Mouse (Mus musculus): ENCODE data around the gene Ldb2. TPM values are rescaled to one million over a fixed set of nuclear protein-coding genes. Genes with fewer than 3 reads are reported as not detected.

Gene Ldb2
- total RNA-seq (2021) = 1 to 10 TPM; 5.7 to 8.0 TPM

DNA sequence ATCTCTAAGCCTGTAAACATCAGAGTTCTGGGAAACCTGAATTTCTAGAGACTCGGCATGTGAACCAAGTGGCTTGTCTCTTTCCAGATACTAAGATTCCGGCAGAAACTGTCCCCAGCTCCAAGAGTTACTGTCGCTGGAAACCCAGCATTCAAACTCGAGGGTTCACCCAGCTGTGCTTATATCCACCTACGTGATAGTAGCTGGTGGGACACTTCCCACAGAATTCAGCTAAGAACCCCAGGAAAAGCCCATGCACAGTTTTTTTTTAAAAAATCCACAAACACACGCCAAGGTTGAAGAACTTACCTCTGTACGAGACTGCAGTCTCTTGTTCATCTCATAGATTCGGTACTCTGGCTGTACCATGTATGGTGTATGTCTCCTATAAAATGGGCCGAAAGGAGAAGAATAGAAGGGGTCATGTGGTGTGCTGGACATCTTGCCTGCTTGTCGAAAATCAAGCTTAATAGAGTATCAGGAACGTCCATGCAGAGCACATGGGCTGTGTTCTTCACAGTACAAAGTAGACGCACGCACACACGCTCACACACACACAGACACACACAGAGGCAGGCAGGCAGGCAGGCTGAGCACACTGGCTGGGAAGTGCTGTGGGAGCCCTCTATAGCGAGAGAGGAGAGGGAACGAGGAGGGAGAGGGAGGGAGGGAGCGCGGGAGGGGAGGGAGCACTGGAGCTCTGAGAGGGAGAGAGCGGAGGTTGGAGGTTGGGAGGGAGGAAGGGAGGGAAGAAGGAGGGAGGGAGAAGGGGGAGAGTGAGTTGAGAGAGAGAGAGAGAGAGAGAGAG, at the start of gene Ldb2:
Ldb2 (minus strand) TSS at position 628 of the 808 bp plus-strand sequence.
- intact Hi-C loops (cut with DNase I) = no loop called here
- DNase-seq = peak; percentile 46 to 59

DNA sequence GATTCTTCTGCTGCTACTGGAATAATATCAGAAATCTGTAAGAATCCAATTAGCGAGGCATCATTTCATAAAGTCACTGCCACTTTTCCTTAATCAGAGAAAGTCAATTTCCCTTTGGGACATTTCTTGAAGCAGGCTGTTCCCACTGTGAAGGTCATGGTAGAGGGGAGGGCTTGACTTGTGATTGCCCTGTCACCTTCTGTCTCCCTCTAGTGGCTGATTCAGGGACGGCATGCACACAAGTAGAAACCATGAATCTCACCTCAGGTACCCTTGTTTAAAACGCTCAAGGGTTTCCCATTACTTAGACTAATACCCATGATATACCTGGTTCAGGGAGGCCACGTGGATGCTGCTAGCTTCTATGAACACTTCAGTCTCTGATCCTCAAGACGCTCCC, 31.8 kb upstream of the Ldb2 start:
- intact Hi-C loops (cut with DNase I) = loop anchor here (2.0 to 5.0 kb wide), 4 partner anchors 120 to 526 kb away; no protein-coding TSS in a partner anchor

DNA sequence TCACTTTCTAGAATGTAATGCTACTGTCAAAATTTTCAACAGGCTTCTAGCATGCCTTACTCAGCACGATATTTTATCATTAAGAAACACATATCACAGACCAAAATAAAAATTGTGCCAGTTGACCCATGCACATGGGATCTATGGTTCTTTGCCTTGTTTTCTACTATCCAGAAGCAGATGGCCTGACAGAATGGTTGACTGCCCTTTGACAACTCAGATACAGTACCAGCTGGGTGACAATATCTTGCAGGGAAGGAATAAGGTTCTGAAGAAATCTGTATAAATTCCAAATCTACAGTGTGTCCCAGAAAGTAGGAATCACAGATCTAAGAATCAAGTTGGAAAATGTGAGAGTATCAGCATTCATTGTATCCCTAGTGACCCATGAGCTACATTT, 16.0 kb upstream of the Ldb2 start:
- no peak for DNase-seq
- intact Hi-C loops (cut with DNase I) = no loop called here

More for the DNA sequence above, 31.8 kb upstream of the Ldb2 start:
- peak; percentile 14 to 69 for DNase-seq

DNA sequence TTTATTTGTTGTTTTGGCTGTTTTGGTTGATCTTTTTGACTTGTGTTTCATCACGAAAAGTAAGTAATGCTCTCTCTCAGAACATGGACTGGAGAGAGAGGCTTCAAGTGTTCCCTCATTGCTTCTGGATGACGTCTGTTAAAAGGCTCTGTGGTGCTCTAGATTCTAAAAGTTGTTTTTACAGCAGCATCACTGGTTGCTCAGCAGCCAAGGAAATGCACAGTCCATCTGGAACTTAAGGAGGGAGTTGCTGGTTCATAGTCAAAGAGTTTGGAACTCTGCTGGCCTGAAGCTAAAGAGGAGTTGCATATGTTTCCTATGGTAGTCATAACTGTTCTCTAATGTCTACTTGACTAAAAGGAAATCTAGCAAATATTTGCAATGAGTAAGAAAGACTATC, 6.5 kb upstream of the Ldb2 start:
- intact Hi-C loops (cut with DNase I) = no loop called here
- DNase-seq = no peak

DNA sequence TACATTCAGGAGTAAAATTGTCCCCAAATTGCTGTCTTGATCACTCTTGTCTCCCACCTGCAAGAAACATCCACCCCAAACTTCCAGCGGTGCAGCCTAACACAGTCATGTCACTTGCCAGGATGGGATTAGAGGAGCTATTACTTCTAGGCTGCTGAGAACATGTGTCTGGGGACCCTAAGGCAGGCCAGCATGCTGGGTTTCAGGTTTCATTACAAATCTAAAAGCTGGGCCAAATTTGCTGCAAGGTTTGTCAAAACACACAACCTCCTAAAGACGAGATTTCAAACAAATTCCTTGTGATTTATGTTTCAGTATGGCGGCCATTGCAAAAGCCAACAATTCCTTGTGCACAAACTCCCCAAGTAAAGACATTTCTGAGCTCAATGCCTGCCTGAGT, 1.6 kb upstream of the Ldb2 start:
- intact Hi-C loops (cut with DNase I) = no loop called here
- DNase-seq = no peak

DNA sequence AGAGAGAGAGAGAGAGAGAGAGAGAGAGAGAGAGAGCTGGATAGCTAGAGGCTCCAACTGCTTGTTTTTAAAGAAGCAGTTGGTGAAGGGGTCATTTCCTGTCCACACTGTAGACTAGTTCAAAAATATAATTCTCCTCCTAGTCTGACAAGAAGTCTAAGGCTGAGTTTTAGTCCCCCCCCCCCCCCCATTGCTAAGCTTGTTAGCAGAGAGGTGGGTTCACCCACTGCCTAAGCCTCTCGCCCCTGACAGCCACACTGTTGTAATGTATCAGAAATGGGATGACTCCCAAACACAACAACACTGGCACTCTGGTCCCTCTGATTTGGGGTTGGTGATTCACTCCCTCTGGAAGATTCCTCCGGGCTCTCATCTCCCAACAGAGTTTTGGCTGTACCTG, 381 bp upstream of the Ldb2 start:
- intact Hi-C loops (cut with DNase I) = no loop called here
- no peak for DNase-seq

DNA sequence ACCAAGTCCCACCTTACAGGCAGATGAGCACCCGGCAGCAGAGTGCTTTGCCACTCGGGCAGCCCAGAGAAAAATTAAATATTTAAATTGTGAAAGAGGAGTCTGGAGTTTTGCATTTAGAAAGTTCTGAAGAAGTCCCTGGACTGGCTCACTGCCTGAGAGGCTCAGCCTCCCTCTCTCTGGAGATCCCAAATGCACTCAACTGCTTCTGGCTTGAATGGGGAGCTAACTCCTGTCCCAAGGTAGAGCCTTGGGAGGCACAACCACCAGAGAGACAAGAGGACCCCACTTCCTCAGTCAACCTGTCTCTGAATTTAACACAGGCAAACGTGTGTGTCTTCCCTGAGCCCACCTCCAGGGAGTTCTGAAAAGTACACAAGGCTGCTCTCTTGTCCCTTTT, 987 bp downstream of the Ldb2 start:
- DNase-seq = peak; percentile 25 to 31
- intact Hi-C loops (cut with DNase I) = no loop called here

DNA sequence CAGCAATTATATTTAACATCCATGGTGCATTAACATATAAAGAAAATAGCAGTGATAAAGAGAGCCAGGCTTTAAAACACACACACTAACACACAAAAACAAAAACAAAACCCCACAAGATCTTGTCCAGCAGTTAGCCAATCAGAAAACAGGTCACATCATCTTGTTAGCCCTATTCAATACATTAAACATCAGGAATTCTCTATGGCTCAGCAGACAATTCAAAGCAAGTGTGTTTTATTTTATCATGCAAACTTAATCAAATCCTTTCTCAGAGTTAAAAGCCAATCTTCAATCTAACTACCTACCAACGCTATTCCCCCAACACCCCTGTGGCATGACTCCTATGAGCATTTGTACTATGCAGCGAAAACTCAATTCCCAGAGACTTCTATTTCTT, 1.4 kb downstream of the Ldb2 start:
- intact Hi-C loops (cut with DNase I) = no loop called here
- DNase-seq = no peak

DNA sequence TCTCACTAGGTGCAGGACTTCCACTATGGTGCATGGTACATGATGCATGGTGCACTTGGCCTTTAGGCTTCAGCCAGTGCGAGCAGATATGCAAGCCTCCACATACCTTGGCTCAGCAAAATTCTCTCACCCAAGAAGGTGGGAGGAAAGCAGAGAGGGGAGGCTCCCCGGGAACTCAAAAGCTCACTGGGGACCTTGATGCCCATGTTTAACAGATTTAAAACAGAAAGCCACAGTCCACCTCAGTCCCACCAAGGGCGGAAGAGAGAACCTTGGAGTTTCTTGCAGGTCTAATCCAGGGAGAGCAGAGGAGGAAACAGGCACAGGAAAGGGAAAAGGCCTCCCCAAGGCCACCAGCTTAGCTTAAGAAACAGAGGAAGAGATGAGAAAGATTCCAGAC, 14.9 kb downstream of the Ldb2 start:
- DNase-seq = no peak
- intact Hi-C loops (cut with DNase I) = no loop called here

DNA sequence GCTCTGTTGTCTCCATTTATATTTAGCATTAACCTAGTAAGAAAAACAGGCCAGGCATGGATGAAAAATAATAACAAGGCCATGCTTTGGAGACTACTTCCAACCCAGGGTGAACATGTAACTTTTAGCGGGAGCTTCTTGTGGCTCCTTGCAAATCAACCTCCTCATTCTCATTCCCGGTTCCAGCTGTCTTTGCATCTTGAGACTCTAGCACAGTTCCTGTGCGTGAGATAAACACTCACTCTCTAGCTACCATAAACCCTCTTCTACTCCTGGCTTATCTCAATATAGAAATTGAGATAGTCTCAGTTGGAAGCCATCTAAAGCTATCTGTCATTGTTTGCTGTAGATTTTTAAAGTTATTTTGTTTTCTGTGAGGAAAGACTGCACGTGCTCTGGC, 20.1 kb downstream of the Ldb2 start:
- no peak for DNase-seq
- intact Hi-C loops (cut with DNase I) = no loop called here

DNA sequence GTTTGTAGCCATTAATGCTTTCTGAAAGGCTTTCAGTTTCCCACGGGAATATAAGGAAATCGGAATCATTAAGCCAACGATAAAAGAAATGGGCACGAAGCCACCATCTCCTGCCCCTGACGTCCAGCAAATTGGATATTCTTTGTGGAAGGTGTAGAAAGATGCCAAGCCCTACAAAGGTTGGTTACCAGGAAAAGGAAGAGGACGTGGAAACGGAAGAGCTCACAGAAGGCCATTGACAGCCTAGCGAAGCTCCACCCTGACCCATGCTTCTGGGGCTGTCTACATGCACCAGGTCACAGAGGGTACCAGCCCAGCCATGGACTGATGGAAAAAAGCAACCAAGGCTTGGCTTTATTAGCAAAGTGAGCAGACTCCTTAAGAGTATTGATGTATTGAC, 31.0 kb downstream of the Ldb2 start:
- DNase-seq = peak in 1 of 2 experiments; percentile 9
- intact Hi-C loops (cut with DNase I) = loop anchor here (5.0 to 10.0 kb wide), 3 partner anchors 59 to 516 kb away; no protein-coding TSS in a partner anchor

DNA sequence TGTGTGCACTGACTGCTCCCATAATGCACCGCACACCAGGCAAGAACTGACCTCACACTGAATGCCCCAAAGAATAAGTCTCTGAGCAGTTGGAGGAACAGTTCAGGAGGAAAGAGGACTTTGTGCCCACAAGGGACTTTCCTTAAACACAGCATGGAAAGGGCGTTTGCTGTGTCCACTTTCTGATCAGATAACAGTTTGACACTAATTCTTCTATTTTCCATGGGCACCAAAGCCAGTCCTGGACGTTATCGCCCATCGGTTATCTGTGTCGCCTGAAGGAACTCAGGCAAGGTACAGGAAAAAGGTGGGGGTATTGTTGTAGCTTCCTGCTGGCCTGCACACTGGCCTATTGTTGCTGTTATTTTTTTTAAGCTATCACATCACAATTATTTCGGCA, 34.6 kb downstream of the Ldb2 start:
- DNase-seq = peak in 1 of 2 experiments; percentile 13

DNA sequence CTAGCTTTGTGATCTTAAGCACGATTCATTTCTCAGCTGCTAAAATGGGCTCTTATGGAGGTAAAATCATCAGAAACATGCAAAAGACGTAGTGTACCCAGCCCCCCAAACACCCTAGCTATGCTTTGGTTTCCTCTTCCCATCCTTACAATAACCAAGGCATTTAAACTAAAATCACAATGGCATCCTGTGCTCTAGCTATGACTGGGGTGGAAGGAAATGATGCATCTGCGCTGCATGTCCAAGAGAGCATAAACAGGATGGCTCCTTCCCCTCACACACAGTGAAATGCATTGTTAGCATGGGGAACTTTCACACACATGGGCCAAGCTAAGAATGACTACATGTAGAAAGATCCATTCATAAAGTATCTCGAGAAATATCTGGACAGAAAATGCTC, 40.3 kb downstream of the Ldb2 start:
- intact Hi-C loops (cut with DNase I) = no loop called here
- no peak for DNase-seq

More for the DNA sequence above, 34.6 kb downstream of the Ldb2 start:
- intact Hi-C loops (cut with DNase I) = loop anchor here (5.0 to 10.0 kb wide), 3 partner anchors 58 to 520 kb away; no protein-coding TSS in a partner anchor

DNA sequence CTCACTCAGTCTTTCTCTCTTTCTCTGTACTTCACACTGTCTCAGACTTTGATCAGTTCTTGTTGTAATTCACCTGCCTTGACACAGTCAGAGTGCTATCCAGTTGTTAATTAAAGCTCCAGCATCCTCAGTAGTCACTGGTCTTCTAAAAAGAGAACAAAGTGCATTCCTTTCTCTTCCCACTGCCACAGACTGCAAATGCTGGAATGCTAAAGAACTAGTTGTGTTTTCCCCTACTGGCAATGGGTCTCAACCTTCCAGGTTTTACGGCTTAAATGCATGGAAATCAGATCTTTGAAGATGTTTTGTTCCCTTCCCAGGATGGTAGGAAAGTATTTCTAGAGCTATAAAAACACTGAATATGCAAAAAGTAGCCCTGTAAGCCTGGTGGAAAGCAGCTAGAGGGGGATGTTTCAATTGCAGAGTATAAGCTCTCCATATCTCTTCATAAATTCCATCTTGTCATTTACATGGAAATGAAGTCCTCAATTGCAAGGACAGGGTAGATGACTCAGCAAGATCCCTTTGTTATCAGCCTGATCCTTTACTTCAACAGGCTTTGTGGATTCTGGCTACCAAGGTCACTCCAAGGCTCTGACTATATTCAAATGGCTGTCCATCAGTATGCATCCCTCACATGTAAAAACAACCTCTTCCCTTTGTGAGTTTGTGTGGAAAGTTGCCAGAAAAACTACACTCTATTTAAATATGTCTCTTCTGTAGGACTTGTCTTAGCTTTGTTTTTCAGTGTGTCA, 45.1 kb downstream of the Ldb2 start:
- intact Hi-C loops (cut with DNase I) = no loop called here
- DNase-seq = no peak

DNA sequence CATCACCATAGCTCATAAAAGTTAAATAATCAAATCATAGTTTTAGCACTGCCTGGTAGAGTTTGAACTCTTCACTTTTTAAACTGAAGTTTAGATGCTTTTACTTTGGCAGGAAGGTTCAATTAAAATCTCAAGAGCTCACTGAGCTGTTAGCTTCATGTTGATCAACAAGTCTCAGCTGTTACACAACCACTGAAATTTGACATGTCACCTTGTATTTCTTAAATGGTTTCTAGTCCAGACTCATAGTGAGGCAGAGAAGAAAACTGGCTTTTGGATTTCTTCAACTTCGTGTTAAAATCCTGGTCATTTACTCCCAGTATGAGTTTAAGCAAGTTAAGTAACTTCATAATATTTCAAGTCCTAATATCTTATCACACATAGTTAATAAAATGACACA, 53.8 kb downstream of the Ldb2 start:
- intact Hi-C loops (cut with DNase I) = no loop called here
- DNase-seq = no peak

DNA sequence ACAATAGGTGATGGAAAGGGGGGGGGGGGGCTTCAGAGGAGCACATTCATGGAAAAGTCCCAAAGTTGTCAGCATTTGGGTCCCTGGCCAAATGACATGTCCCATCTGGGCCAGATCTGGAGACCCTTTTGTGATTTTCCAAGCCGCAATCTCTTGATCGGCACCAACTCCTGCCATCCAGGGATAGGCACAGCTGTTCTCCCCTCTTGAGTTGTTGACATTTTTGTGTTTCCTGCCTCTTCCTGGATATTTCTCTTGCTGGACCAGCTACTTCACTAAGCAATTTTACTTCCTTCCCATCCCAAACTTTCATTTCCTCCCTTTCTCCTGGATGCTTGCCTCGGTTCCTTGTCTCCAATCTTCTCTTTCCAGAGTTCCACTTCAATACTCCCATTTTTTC, 63.1 kb downstream of the Ldb2 start:
- intact Hi-C loops (cut with DNase I) = no loop called here
- DNase-seq = no peak

DNA sequence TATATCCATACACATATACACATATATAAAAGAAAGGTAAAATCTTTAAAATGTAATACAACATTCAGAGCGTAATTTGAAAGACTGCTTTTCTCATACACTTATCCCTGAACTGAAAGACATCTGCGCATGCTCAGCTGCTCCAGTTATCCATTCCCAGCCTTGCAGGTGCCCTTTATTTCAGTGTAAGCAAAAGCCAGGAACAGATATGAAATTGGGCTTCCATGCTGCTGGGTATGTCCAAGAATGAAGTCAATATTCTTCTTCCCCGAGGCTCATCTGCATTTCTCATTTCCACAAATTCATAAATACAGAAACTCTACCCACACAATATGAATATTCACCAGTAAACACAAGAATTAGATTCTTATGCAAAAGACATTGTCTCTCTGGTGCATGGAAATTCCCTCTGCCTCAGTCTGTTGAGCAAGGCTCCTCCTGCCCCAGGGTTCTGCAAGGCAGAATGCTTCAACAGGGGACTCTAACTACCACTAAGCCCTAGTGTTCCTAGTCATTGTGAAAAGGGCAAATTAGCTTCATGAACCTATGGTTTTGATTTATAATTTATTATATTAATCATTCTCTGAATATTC, 65.3 kb downstream of the Ldb2 start:
- no peak for DNase-seq
- intact Hi-C loops (cut with DNase I) = no loop called here

DNA sequence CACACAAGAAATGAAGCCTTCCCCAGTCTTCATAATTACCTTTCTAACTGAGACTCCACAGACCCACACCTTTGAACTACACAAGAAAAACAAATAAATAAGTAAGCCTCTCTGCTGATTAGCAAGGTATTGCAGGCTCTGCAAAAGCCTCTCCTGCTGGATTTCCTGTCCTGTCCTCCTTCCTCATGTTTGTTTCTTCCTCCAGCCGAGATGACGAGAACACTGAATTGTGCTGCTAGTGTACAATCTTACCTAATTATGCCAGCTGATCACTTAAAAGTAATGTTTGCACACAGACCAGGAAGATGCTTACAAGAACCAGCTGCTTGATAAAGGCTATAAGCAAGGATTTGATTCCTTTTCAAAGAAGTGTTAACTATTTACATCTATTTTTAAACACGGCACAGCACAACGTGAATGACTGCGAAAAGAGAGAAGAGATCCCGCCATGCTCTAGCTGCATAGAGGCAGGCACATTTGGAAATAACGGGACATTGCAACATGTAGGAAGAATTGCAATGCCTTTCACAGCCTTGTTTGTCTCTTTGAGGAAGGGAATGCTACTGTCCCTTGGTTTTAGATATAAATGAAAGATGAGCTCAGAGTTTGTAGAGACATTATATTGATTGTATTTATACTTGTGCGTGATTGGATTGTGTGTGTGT, 69.7 kb downstream of the Ldb2 start:
- intact Hi-C loops (cut with DNase I) = no loop called here
- DNase-seq = no peak

DNA sequence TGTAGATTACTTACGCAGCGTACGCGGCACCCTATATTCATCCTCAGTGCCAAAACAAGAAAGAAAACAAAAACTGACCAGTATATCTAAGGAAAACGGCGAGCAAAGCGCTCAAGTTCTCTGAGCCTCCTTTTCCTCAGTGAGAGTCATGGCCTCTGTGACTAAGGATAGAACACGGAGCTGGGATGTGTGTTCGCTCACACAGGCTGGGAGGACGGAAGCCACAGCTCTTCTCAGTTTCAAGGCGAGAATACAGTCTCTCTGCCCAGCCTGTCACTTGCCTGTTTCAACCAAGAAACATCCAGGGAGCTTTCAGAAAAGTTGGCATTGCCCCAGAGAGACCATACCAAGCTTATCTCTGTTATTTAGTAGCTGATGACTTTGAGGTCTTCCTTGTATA, 71.5 kb downstream of the Ldb2 start:
- no peak for DNase-seq
- intact Hi-C loops (cut with DNase I) = loop anchor here (2.0 kb wide), 1 partner anchor 15 kb away; no protein-coding TSS in a partner anchor

DNA sequence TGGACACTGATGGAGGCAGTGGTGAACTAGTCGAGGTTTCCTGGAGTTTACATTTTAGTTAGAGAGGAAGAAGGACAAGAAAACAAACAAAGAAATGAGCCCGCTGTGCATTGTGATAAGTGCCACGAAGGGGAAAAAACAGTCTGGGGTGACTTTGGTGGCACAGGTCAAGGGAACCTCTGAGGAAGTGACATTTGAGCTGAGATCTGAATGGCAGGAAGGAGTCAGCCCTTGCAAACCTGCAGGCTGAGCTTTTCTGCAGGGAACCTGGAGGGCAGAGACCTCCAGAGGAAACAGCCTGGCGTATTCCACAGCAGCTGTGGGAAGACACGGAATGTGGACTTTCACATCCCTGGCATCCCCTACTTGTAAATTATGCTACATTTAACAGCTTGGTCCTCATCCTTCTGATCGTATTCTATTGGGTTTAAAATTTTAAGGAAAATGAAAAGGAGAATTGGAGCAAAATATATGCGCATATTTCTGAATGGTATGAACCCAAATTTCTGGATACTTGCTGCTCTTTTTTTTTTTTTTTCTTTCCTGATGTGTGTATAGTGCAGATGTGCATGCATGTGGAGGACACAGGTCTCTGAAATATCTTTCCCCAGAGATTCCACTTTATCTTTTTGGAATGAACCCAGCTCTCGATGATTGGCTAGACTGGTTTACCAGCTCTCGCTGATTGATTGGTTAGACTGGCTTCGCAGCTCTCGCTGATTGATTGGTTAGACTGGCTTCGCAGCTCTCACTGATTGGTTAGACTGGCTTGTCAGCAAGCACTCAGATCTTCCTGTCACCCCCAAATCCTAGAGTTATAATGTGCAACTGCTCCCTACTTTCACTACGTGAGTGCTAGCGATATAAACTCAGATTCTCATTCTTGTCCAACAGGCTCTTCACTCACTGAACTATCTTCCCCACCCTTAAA, 72.7 kb downstream of the Ldb2 start:
- peak in 1 of 2 experiments; percentile 6 for DNase-seq
- intact Hi-C loops (cut with DNase I) = loop anchor here (2.0 kb wide), 1 partner anchor 14 kb away; no protein-coding TSS in a partner anchor
